Mouse (Mus musculus) limb, embryonic 14.5 days (tissue): ENCODE measurements around the gene Tex9. TPM values are rescaled to one million over a fixed set of nuclear protein-coding genes. Genes with fewer than 3 reads are reported as not detected.

Source experiments
- ATAC-seq: fragments of 200-750 bp; cut with Nextera tagmentation; 2 replicates; pipeline ENCODE4 v1.8.0; 2017; ENCODE audit warnings: low read depth, moderate number of reproducible peaks, moderate TSS enrichment; ENCODE audit not compliant: low FRiP score
- DNase-seq: peaks from one replicate; pipeline ENCODE4 v3.0.0-alpha.2; 2015; ENCODE audit warnings: low spot score
- H3K27ac ChIP-seq: fragments of 300-500 bp; sonication (generic); replicated peaks from 2 replicates; pipeline ENCODE4 v1.5.1; 2014; ENCODE audit warnings: low read depth, mild to moderate bottlenecking, low read length, moderate library complexity, mixed read lengths
- H3K27me3 ChIP-seq: fragments of 300-500 bp; sonication (generic); 2 replicates; pipeline ENCODE4 v1.6.1; 2014; ENCODE audit warnings: low read length, mixed read lengths; ENCODE audit not compliant: control insufficient read depth, insufficient read depth
- H3K36me3 ChIP-seq: fragments of 300-500 bp; sonication (generic); 2 replicates; pipeline ENCODE4 v1.6.1; 2014; ENCODE audit warnings: mild to moderate bottlenecking, low read length, moderate library complexity, mixed read lengths; ENCODE audit not compliant: control insufficient read depth, insufficient read depth
- H3K4me1 ChIP-seq: fragments of 300-500 bp; sonication (generic); 2 replicates; pipeline ENCODE4 v1.6.1; 2014; ENCODE audit warnings: antibody characterized with exemption, low read length, mixed read lengths; ENCODE audit not compliant: control insufficient read depth, insufficient read depth
- H3K4me2 ChIP-seq: fragments of 300-500 bp; sonication (generic); replicated peaks from 2 replicates; pipeline ENCODE4 v1.6.1; 2014; ENCODE audit warnings: low read depth, mild to moderate bottlenecking, low read length, moderate library complexity; ENCODE audit not compliant: severe bottlenecking
- H3K4me3 ChIP-seq: fragments of 300-500 bp; sonication (generic); replicated peaks from 2 replicates; pipeline ENCODE4 v1.5.1; 2014; ENCODE audit warnings: low read length
- H3K9ac ChIP-seq: fragments of 300-500 bp; sonication (generic); 2 replicates; pipeline ENCODE4 v1.6.1; 2014; ENCODE audit warnings: mild to moderate bottlenecking, low read depth, low read length, moderate library complexity; ENCODE audit not compliant: severe bottlenecking
- H3K9me3 ChIP-seq: fragments of 300-500 bp; sonication (generic); 2 replicates; pipeline ENCODE4 v1.6.1; 2016; ENCODE audit warnings: low read length; ENCODE audit not compliant: control insufficient read depth
- POLR2A ChIP-seq: fragments of 200-500 bp; IDR thresholded peaks from 2 replicates; pipeline ENCODE4 v1.8.0; 2012; ENCODE audit warnings: inconsistent platforms, mild to moderate bottlenecking, moderate library complexity, borderline replicate concordance; ENCODE audit not compliant: insufficient read depth, insufficient read length; ENCODE audit errors: extremely low read depth
- WGBS: fragments of 180-500 bp; shearing (Covaris S2); extraction: QIAGEN DNeasy Blood & Tissue Kit; methylation state at CpG from one replicate; pipeline ENCODE4 v1.1.7; 2014; 5-methylcytosine and 5-hydroxymethylcytosine counted together
- polyA plus RNA-seq, 2 experiments: library from polyadenylated mRNA; depleted of rRNA in 1 of 2; stranded (reverse) in 1 of 2; unstranded in 1 of 2; fragments of >200 nt; fragmentation: Nextera tagmentation in 1 of 2; extraction: Ambion mirVana in 1 of 2; gene quantifications; 2 replicates each; pipeline versions ENCODE4 v1.2.1 to v1.2.3; 2012 to 2014

Tex9 gene
- polyA plus RNA-seq (2012; rRNA removed) (15.6 and 26.0 TPM in 2 replicates), polyA plus RNA-seq (2014; fragmentation: Nextera tagmentation; extraction: Ambion mirVana) (24.0 and 26.5 TPM in 2 replicates)

GRCm38 (mm10) chr9:72492194-72492565 lies at the start of gene Tex9:
Tex9 (minus strand) TSS chr9:72492212.
- ATAC-seq (peak; percentile 24; the same call in 1 of the 2 replicates), DNase-seq (no peak)
- Histone ChIP-seq H3K27ac (peak within 1 kb of the TSS; percentile 63), H3K9ac (peak within 1 kb of the TSS; percentile 79), H3K4me2 (peak within 1 kb of the TSS; percentile 65), H3K9me3 (no peaks in the 10 kb centered on the region), H3K27me3 (no peaks in the 10 kb centered on the region), H3K36me3 (no peaks in the 10 kb centered on the region), H3K4me1 (peaks cover 5% of the 10 kb centered on the region; the same call in 1 of the 2 replicates), H3K4me3 (peak within 1 kb of the TSS; percentile 71)
- 13% methylated on average over 6 of the region's 6 CpGs for WGBS
- no peak for TF ChIP-seq POLR2A

- ATAC-seq, result no peak
- H3K4me1 ChIP-seq, result no peaks in the 10 kb centered on the region
- no peak overlapping the region for H3K9ac ChIP-seq
- no peak for DNase-seq
- H3K9me3 ChIP-seq, result no peaks in the 10 kb centered on the region
- H3K36me3 ChIP-seq, result no peaks in the 10 kb centered on the region
- H3K27ac ChIP-seq, result no peak overlapping the region
- no peak overlapping the region for H3K4me3 ChIP-seq
- H3K27me3 ChIP-seq, result no peaks in the 10 kb centered on the region
- no peak overlapping the region for H3K4me2 ChIP-seq
- no peak for TF ChIP-seq POLR2A
- 63% methylated on average over 1 of the region's 1 CpGs for WGBS
Observed at GRCm38 (mm10) chr9:72537086-72537485, 45.1 kb upstream of the Tex9 start.

GRCm38 (mm10) chr9:72535394-72535793 lies 43.4 kb upstream of the Tex9 start:
- no peak for TF ChIP-seq POLR2A
- Histone ChIP-seq H3K9ac (no peak overlapping the region), H3K27me3 (no peaks in the 10 kb centered on the region), H3K4me1 (peaks cover 8% of the 10 kb centered on the region), H3K4me3 (no peak overlapping the region), H3K4me2 (no peak overlapping the region), H3K36me3 (no peaks in the 10 kb centered on the region), H3K27ac (no peak overlapping the region), H3K9me3 (no peaks in the 10 kb centered on the region)
- DNase-seq (no peak), ATAC-seq (no peak)
- 76% methylated on average over 3 of the region's 3 CpGs for WGBS

GRCm38 (mm10) chr9:72534985-72535384 lies 43.0 kb upstream of the Tex9 start:
- ATAC-seq (no peak), DNase-seq (no peak)
- Histone ChIP-seq H3K9me3 (no peaks in the 10 kb centered on the region), H3K9ac (no peak overlapping the region), H3K4me3 (no peak overlapping the region), H3K36me3 (no peaks in the 10 kb centered on the region), H3K4me2 (no peak overlapping the region), H3K4me1 (peaks cover 8% of the 10 kb centered on the region), H3K27ac (no peak overlapping the region), H3K27me3 (no peaks in the 10 kb centered on the region)
- 68% methylated on average over 2 of the region's 2 CpGs for WGBS
- TF ChIP-seq POLR2A, result no peak

GRCm38 (mm10) chr9:72533089-72533415 lies 41.0 kb upstream of the Tex9 start:
- WGBS, result 0% methylated on average over 2 of the region's 2 CpGs
- no peak for ATAC-seq

GRCm38 (mm10) chr9:72532381-72533088 lies 40.5 kb upstream of the Tex9 start:
- no peaks in the 10 kb centered on the region for H3K27me3 ChIP-seq
- under 1% methylated on average over 28 of the region's 55 CpGs for WGBS
- peak overlapping the region; percentile 78 for H3K4me2 ChIP-seq
- H3K4me3 ChIP-seq, result peak overlapping the region; percentile 97
- peaks cover 8% of the 10 kb centered on the region for H3K4me1 ChIP-seq
- no peaks in the 10 kb centered on the region for H3K9me3 ChIP-seq
- H3K27ac ChIP-seq, result peak overlapping the region; percentile 98
- peak; percentile 38; the same call in 1 of the 2 replicates for TF ChIP-seq POLR2A
- ATAC-seq, result peak; percentile 52
- H3K36me3 ChIP-seq, result no peaks in the 10 kb centered on the region
- peak; percentile 40 for DNase-seq
- H3K9ac ChIP-seq, result peak overlapping the region; percentile 92

More at GRCm38 (mm10) chr9:72533089-72533415, 41.0 kb upstream of the Tex9 start:
- H3K36me3 ChIP-seq, result no peaks in the 10 kb centered on the region
- DNase-seq, result no peak
- H3K9me3 ChIP-seq, result no peaks in the 10 kb centered on the region
- H3K4me2 ChIP-seq, result peak overlapping the region; percentile 78
- H3K27me3 ChIP-seq, result no peaks in the 10 kb centered on the region
- peaks cover 8% of the 10 kb centered on the region for H3K4me1 ChIP-seq
- no peak for TF ChIP-seq POLR2A
- H3K27ac ChIP-seq, result peak overlapping the region; percentile 98
- peak overlapping the region; percentile 97 for H3K4me3 ChIP-seq
- peak overlapping the region; percentile 92 for H3K9ac ChIP-seq
